Comparison of ENCODE assay signal across 21 mouse cellular contexts in genomic region chr7:101253071-101253470, GRCm38 (mm10). TPM values are rescaled to one million over a fixed set of nuclear protein-coding genes. Genes with fewer than 3 reads are reported as not detected.
A peak's percentile ranks its signal among the peaks of the same experiment; 100 is the strongest.
DNase-seq lines count a peak whose midpoint lies in the region; ATAC-seq and TF ChIP-seq lines count a peak whose summit lies in the region.
"Had no signal": no experiment of that assay in that cellular context is flagged by ENCODE, and none has a peak within 500 bp of the region (broad histone marks: within the 10 kb centered on the region; RNA-seq: fewer than 3 reads in every experiment).

No protein-coding gene starts in this region.

- TF ChIP-seq EP300 in CH12.LX (IDR thresholded peaks at IDR 0.05; ENCODE audit: low read length) = no peak

- DNase-seq in heart, adult 11 months = peak; percentile 77
- peak; percentile 55 to 56 for DNase-seq in spleen, postnatal 36 days (ENCODE audit: low spot score in 2 of 2)
- DNase-seq in spleen, postnatal 4 days (ENCODE audit: low spot score in 2 of 2) = no peak
- DNase-seq in 416B (ENCODE audit: low read depth) = peak; percentile 77
- peak; percentile 24 for DNase-seq in CH12.LX (ENCODE audit: extremely low read depth)
- DNase-seq in adrenal gland, postnatal 25 days = no peak
- no peak for DNase-seq in forebrain, postnatal 0 days
- DNase-seq: adrenal gland, adult 2 months; adrenal gland, postnatal 10 days; adrenal gland, postnatal 36 days; cerebellum, adult 11-12 months; cerebellum, adult 2 months; cerebellum, adult 9-10 months; cerebellum, postnatal 10 days; cerebellum, postnatal 25 days had no signal

- TF ChIP-seq RAD21 in CH12.LX (IDR thresholded peaks at IDR 0.05; ENCODE audit: low read depth, low read length) = no peak

- H3K27ac ChIP-seq in heart, embryonic 12.5 days (ENCODE audit: poor library complexity, severe bottlenecking) = no peak overlapping the region
- no peak overlapping the region for H3K27ac ChIP-seq in CH12.LX (ENCODE audit: insufficient read depth, low read depth)
- no peak overlapping the region for H3K27ac ChIP-seq in forebrain, postnatal 0 days (ENCODE audit: low read depth, low read length)
- H3K27ac ChIP-seq: embryonic facial prominence, embryonic 10.5 days; embryonic facial prominence, embryonic 12.5 days; forebrain, embryonic 13.5 days; forebrain, embryonic 15.5 days had no signal

- H3K9ac ChIP-seq in heart, embryonic 12.5 days = no peak overlapping the region
- H3K9ac ChIP-seq in CH12.LX (ENCODE audit: insufficient read depth, low read depth) = no peak overlapping the region
- H3K9ac ChIP-seq in forebrain, postnatal 0 days = no peak overlapping the region
- H3K9ac ChIP-seq: embryonic facial prominence, embryonic 12.5 days; forebrain, embryonic 13.5 days; forebrain, embryonic 15.5 days had no signal

- 66% methylated on average over 2 of the region's 2 CpGs for WGBS in heart, embryonic 12.5 days
- 75% methylated on average over 2 of the region's 2 CpGs for WGBS in forebrain, postnatal 0 days

- TF ChIP-seq CTCF in CH12.LX (conservative IDR thresholded peaks at IDR 0.05 in 1 of 2, IDR thresholded peaks at IDR 0.05 in 1 of 2; ENCODE audit: low read depth in 2 of 2, low read length in 2 of 2) = no peak
- TF ChIP-seq CTCF in forebrain, postnatal 0 days (IDR thresholded peaks at IDR 0.05; ENCODE audit: low read depth) = no peak

- no peaks in the 10 kb centered on the region for H3K4me1 ChIP-seq in heart, embryonic 12.5 days (replicated peaks)
- peaks cover 6 to 17% of the 10 kb centered on the region in 2 experiments; a peak in 3 of 4 replicates for H3K4me1 ChIP-seq in CH12.LX (ENCODE audit: control insufficient read depth in 1 of 2, insufficient read depth in 2 of 2)
- H3K4me1 ChIP-seq in forebrain, postnatal 0 days (ENCODE audit: insufficient read depth) = no peaks in the 10 kb centered on the region
- H3K4me1 ChIP-seq: embryonic facial prominence, embryonic 10.5 days; embryonic facial prominence, embryonic 12.5 days; forebrain, embryonic 13.5 days; forebrain, embryonic 15.5 days had no signal

- ATAC-seq in heart, embryonic 12.5 days (ENCODE audit: insufficient number of reproducible peaks, low FRiP score) = no peak
- no peak for ATAC-seq in forebrain, postnatal 0 days
- ATAC-seq: CD4-positive, CD25-positive, alpha-beta regulatory T cell, adult 4 months; forebrain, embryonic 13.5 days; forebrain, embryonic 15.5 days had no signal

- H3K4me3 ChIP-seq in heart, embryonic 12.5 days = no peak overlapping the region
- H3K4me3 ChIP-seq in CH12.LX (replicated peaks in 1 of 3; ENCODE audit: low read depth in 2 of 3, low read length in 2 of 3, poor library complexity in 1 of 3) = no peak overlapping the region
- no peak overlapping the region for H3K4me3 ChIP-seq in forebrain, postnatal 0 days (ENCODE audit: low read depth, low read length)
- H3K4me3 ChIP-seq: embryonic facial prominence, embryonic 10.5 days; embryonic facial prominence, embryonic 12.5 days; forebrain, embryonic 13.5 days; forebrain, embryonic 15.5 days had no signal

- no peaks in the 10 kb centered on the region for H3K9me3 ChIP-seq in heart, embryonic 12.5 days (replicated peaks)
- no peaks in the 10 kb centered on the region for H3K9me3 ChIP-seq in CH12.LX (replicated peaks; ENCODE audit: low read length)
- no peaks in the 10 kb centered on the region for H3K9me3 ChIP-seq in forebrain, postnatal 0 days (ENCODE audit: low read length)
- H3K9me3 ChIP-seq: embryonic facial prominence, embryonic 10.5 days; embryonic facial prominence, embryonic 12.5 days; forebrain, embryonic 13.5 days; forebrain, embryonic 15.5 days had no signal

- in situ Hi-C loops in CH12.LX (cut with MboI; ENCODE audit: low pct_ligation_motif_present, low pct_unique_long_range_greater_than_20kb, low sequenced_read_pairs) = no loop called here

- TF ChIP-seq POLR2A in CH12.LX (IDR thresholded peaks at IDR 0.05; ENCODE audit: low read depth, low read length) = no peak

- no peaks in the 10 kb centered on the region for H3K27me3 ChIP-seq in heart, embryonic 12.5 days (replicated peaks)
- H3K27me3 ChIP-seq in CH12.LX (replicated peaks) = no peaks in the 10 kb centered on the region
- no peaks in the 10 kb centered on the region for H3K27me3 ChIP-seq in forebrain, postnatal 0 days (ENCODE audit: insufficient read depth, low read length)
- H3K27me3 ChIP-seq: embryonic facial prominence, embryonic 12.5 days; forebrain, embryonic 13.5 days; forebrain, embryonic 15.5 days had no signal

- no peaks in the 10 kb centered on the region for H3K79me2 ChIP-seq in CH12.LX (replicated peaks; ENCODE audit: control insufficient read depth, extremely low read depth, insufficient read depth, poor library complexity, severe bottlenecking)

- dilution Hi-C loops in CH12.LX (cut with MboI; ENCODE audit: extremely low pct_ligation_motif_present, extremely low pct_unique_long_range_greater_than_20kb, low sequenced_read_pairs) = no loop called here

- H3K36me3 ChIP-seq in heart, embryonic 12.5 days = peaks cover 31% of the 10 kb centered on the region
- peaks cover 29 to 60% of the 10 kb centered on the region in 2 experiments for H3K36me3 ChIP-seq in CH12.LX (replicated peaks in 1 of 2; ENCODE audit: control insufficient read depth in 1 of 2, insufficient read depth in 1 of 2, low read length in 1 of 2)
- peaks cover 28% of the 10 kb centered on the region for H3K36me3 ChIP-seq in forebrain, postnatal 0 days (ENCODE audit: insufficient read depth)

- no peak overlapping the region for H3K4me2 ChIP-seq in heart, embryonic 12.5 days
- no peak overlapping the region for H3K4me2 ChIP-seq in CH12.LX (ENCODE audit: insufficient read depth, low read depth, poor library complexity, severe bottlenecking)
- no peak overlapping the region for H3K4me2 ChIP-seq in forebrain, postnatal 0 days (ENCODE audit: low read depth)
- H3K4me2 ChIP-seq: embryonic facial prominence, embryonic 12.5 days; forebrain, embryonic 13.5 days; forebrain, embryonic 15.5 days had no signal

TF ChIP-seq in CH12.LX, 34 proteins besides CTCF, POLR2A, EP300 and RAD21:
- TF ChIP-seq USF2 (conservative IDR thresholded peaks at IDR 0.05; ENCODE audit: low read depth, low read length) = no peak
- no peak for TF ChIP-seq UBTF (IDR thresholded peaks at IDR 0.05; ENCODE audit: low read depth, low read length)
- no peak for TF ChIP-seq MEF2A (IDR thresholded peaks at IDR 0.05; ENCODE audit: borderline replicate concordance, low read depth, low read length)
- TF ChIP-seq HCFC1 (IDR thresholded peaks at IDR 0.05; ENCODE audit: low read depth, low read length) = no peak
- TF ChIP-seq NELFE (IDR thresholded peaks at IDR 0.05; ENCODE audit: low read depth, low read length) = no peak
- TF ChIP-seq MYC (IDR thresholded peaks at IDR 0.05; ENCODE audit: low read depth, low read length) = no peak
- TF ChIP-seq CHD1 (IDR thresholded peaks at IDR 0.05; ENCODE audit: low read depth, low read length) = no peak
- no peak for TF ChIP-seq SMC3 (IDR thresholded peaks at IDR 0.05; ENCODE audit: low read depth, low read length)
- TF ChIP-seq JUND (conservative IDR thresholded peaks at IDR 0.05; ENCODE audit: low read depth, low read length) = no peak
- no peak for TF ChIP-seq ETS1 (conservative IDR thresholded peaks at IDR 0.05; ENCODE audit: low read depth, low read length)
- no peak for TF ChIP-seq POLR2AphosphoS2 (IDR thresholded peaks at IDR 0.05; ENCODE audit: low read depth, low read length)
- no peak for TF ChIP-seq KAT2A (IDR thresholded peaks at IDR 0.05; ENCODE audit: insufficient replicate concordance, low read length)
- no peak for TF ChIP-seq PAX5 (IDR thresholded peaks at IDR 0.05; ENCODE audit: low read length)
- no peak for TF ChIP-seq JUN (IDR thresholded peaks at IDR 0.05; ENCODE audit: insufficient read depth, low read depth, low read length)
- no peak for TF ChIP-seq GABPA (IDR thresholded peaks at IDR 0.05; ENCODE audit: insufficient replicate concordance, low read depth, low read length)
- TF ChIP-seq ELF1 (IDR thresholded peaks at IDR 0.05; ENCODE audit: low read depth, low read length) = no peak
- TF ChIP-seq ZKSCAN1 (IDR thresholded peaks at IDR 0.05; ENCODE audit: borderline replicate concordance, low read depth, low read length) = no peak

RNA-seq across cellular contexts. Expression of gene Atg16l2, which starts 49.0 kb away (rescaled TPM):
- polyA plus RNA-seq in heart, embryonic 12.5 days (2016; fragmentation: Nextera tagmentation; extraction: Ambion mirVana) = 22.6 and 23.8 TPM in 2 replicates
- total RNA-seq in CH12.LX (2012; rRNA removed) (28.6 and 43.8 TPM in 2 replicates), CH12.LX (2014; rRNA removed) (15.4 and 19.3 TPM in 2 replicates)
- polyA plus RNA-seq in CH12.LX (2012; ENCODE audit: insufficient read length, low read depth) = 12.7 and 14.9 TPM in 2 replicates
- total RNA-seq in adrenal gland, postnatal 25 days (2021) = 23.5 and 26.7 TPM in 2 replicates
- total RNA-seq in forebrain, postnatal 0 days (2014; rRNA removed) = 35.3 and 51.9 TPM in 2 replicates
- 13.9 and 21.6 TPM in 2 replicates for polyA plus RNA-seq in forebrain, postnatal 0 days (2015; fragmentation: Nextera tagmentation; extraction: Ambion mirVana)

Comparison
In these comparisons a context has a peak if more than half of its experiments do, and no peak if none do; other contexts are left out.
1. DNase-seq: peak in heart, adult 11 months (single experiment), spleen, postnatal 36 days (2 of 2), 416B (single experiment) and CH12.LX (single experiment); none in spleen, postnatal 4 days (0 of 2), adrenal gland, postnatal 25 days (single experiment) and forebrain, postnatal 0 days (single experiment).